Mouse (Mus musculus) liver, embryonic 14.5 days (tissue): ENCODE data around the gene Ppib.

Experiments used
- CTCF ChIP-seq: IDR thresholded peaks from 2 replicates; pipeline ENCODE4 v1.5.1; 2016; ENCODE audit warnings: antibody characterized with exemption, low read depth, control low read depth
- EP300 ChIP-seq: IDR thresholded peaks from 2 replicates; pipeline ENCODE4 v1.6.1; 2016; ENCODE audit warnings: antibody characterized with exemption, low read depth

- TF ChIP-seq CTCF, result no peak
- no peak for TF ChIP-seq EP300
These were observed 32.6 kb downstream of the Ppib start for GRCm38 (mm10) chr9:66092664-66093063.
